Mouse (Mus musculus) megakaryocyte, embryonic 14.5 days (primary cell): ENCODE data around the gene Anapc16.

Source experiments
- FLI1 ChIP-seq: IDR thresholded peaks from 2 replicates; pipeline ENCODE4 v1.6.1; 2012; ENCODE audit warnings: low read length, inconsistent platforms, mixed read lengths
- GATA1 ChIP-seq: IDR thresholded peaks from 3 replicates; pipeline ENCODE4 v1.6.1; 2012; ENCODE audit warnings: mixed read lengths, low read length, inconsistent platforms, borderline replicate concordance

- TF ChIP-seq GATA1 (no peak), FLI1 (no peak)
Measured at GRCm38 (mm10) chr10:59956681-59957080, 46.3 kb downstream of the Anapc16 start.
